Mouse (Mus musculus) adrenal gland, adult (tissue): ENCODE results near the gene Atp1a4.
A peak's percentile ranks its signal among the peaks of the same experiment; 100 is the strongest.

ENCODE experiments used
- DNase-seq, 2 experiments: peaks; one replicate each; pipeline ENCODE4 v3.0.0; 2022 to 2023; ENCODE audit warnings: low spot score in 1 of 2; ENCODE audit not compliant: inconsistent age in 2 of 2

Atp1a4 gene

GRCm38 (mm10) chr1:172258314-172258713, at the start of gene Atp1a4:
Gene Atp1a4 (minus strand): TSS chr1:172258414.
- DNase-seq = no peak

- DNase-seq = peak in 1 of 2 experiments; percentile 38
Measured at GRCm38 (mm10) chr1:172307936-172308335, 49.7 kb upstream of the Atp1a4 start.

DNA sequence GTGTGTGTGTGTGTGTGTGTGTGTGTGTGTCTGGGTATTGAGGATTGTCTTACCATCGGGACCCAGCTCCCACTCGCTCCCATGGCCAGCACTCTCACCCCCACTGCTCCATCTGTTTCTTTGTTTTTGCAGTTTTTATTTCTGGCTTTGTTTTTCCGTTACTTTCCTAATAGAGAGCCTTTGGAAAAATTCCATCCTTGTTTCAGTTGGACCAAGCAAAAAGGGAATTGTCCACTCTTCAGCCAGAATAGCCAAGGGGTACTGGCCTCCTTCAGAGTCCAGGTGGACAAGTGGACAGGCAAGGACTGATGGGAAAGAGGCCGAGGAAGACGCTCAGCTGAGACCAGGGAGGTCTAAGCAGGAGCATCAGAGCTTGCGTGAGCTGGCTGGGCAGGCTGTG, 48.7 kb upstream of the Atp1a4 start:
- peak in 1 of 2 experiments; percentile 25 for DNase-seq

GRCm38 (mm10) chr1:172306196-172306595, 48.0 kb upstream of the Atp1a4 start:
- DNase-seq = no peak

GRCm38 (mm10) chr1:172305635-172306034, 47.4 kb upstream of the Atp1a4 start:
- peak in 1 of 2 experiments; percentile 69 for DNase-seq

DNA sequence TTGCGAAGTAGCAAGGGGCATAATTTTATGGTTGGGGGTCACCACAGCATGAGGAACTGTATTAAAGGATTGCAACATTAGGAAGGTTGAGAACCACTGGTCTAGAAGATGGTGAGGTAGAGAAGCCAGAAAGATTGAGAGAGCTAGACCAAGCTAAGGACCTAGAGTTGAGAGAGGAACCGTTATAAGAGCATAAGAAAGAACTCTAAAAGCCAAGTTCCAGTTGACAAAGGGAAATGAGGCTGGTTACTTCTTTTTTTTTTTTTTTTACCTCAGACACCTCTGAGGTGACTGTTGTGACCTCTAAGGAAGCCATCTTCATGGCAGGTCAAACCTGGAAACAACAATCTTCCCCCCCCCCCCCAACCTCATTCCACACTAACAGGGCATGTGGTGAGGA, 46.9 kb upstream of the Atp1a4 start:
- no peak for DNase-seq

- no peak for DNase-seq
Measured at GRCm38 (mm10) chr1:172304443-172304842, 46.2 kb upstream of the Atp1a4 start.

DNA sequence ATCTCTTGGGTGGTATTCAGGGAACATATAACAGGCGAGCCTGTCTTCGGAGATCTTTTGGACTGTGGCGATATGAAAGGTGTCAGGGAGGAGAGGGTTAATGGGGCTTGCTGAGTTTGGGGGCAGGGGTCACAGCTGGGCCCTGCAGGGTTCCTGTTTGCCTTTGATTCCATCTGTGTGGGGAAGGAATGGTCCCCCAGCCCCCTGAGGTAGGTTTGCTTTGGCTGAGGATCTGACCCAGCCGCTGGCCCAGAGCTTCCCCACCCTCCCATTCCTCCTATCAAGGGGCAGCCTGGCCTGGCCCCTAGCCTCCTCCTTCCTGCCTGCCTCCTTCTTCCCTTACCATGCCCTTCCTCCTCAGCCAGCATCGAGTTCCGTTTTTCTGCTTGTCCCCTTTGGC, 44.6 kb upstream of the Atp1a4 start:
- no peak for DNase-seq

GRCm38 (mm10) chr1:172302311-172302710, 44.1 kb upstream of the Atp1a4 start:
- DNase-seq = peak in 1 of 2 experiments; percentile 33

- no peak for DNase-seq
Measured at GRCm38 (mm10) chr1:172301180-172301579, 43.0 kb upstream of the Atp1a4 start.

GRCm38 (mm10) chr1:172300247-172300646, 42.0 kb upstream of the Atp1a4 start:
- DNase-seq = peak; percentile 77 to 87

- DNase-seq = peak in 1 of 2 experiments; percentile 42
Measured at GRCm38 (mm10) chr1:172299528-172299927, 41.3 kb upstream of the Atp1a4 start.

DNA sequence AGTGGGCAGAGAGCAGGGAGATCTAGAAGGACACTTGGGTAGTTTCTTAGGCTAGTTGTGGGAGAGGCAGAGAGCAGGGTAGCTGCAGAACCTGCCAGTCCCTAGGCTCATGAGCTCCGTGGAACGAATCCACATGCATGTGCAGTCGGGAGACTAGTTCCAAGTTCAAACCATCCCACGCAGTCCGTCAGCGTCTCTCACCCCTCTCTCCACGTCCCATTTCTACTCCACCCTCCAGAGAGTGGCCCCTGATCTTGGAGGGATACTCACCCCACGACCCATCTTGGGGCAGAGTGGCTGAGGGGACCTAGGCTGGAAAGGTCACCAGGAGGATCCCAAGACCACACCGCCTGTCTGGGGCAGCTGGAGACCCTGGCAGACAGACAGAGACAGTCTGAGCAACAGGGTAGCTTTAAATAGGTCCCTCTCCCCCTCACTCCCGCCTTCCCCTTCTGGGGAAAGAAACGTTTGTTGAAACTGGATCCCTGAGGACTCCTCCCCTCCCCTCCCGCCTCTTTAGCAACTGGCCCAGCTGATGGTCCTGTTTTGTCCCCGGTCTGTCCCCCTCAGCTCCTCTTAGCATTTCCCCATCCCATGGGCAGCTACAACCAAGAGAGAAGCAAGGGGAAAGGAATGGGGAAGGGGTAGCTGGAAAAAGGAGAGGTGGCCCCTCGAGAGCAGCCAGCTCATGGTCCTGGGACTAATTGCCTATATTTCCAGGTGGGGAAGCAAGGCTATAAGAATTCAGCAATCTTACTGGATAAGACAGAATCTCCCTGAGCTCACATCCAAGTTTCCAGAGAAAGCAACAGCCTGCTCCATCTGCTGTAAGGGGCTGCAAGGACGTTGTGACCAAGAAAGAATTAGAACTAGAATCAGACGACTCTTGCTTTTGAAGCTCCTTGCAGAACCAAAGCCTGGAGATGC, 39.7 kb upstream of the Atp1a4 start, which contains the start of gene Atp1a2:
Atp1a2 (minus strand) TSS at position 454 of the 927 bp plus-strand sequence.
- peak in 1 of 2 experiments; percentile 64 for DNase-seq

GRCm38 (mm10) chr1:172296816-172297510, 38.7 kb upstream of the Atp1a4 start:
- peak in 1 of 2 experiments; percentile 81 for DNase-seq

- peak; percentile 10 to 41 for DNase-seq
Measured at GRCm38 (mm10) chr1:172295751-172296197, 37.6 kb upstream of the Atp1a4 start.

DNA sequence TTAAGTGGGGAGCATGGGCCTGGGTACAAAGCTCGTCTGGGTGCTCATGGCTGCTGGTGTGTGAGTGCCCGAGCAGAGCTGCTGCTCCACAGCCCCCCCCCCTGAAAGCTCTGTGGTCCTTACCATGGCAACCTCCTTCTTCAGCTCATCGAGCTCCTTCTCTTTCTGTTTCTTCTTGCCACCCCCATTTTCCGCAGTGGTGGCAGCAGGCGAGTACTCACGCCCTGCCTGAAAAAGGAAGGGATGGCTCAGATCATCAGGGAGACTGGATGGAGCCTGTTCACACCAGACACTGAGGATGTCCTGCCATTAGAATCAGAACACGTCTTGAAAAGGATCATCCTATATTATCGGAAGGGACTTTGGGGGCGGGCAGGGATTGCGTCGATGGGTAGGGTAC, 35.2 kb upstream of the Atp1a4 start:
- no peak for DNase-seq

DNA sequence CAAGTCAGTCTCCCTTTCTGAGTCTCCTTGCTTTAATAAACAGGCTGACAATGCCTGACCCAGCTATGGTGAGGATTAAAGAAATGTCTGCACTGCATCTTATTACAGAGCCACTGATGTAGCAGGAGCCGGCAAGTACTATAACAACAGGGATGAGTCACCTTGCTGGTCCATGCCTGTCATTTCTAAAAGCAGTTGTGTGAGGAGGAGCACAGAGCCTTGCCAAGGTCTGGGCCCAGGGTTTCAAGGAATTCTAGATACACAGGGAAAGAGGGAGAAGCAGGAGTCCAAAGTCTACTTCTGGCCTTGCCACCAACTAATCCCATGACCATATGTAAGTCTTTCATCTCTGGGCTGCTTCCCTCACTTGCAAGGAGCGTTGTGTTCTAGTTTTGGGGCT, 34.7 kb upstream of the Atp1a4 start:
- DNase-seq = peak in 1 of 2 experiments; percentile 77

GRCm38 (mm10) chr1:172289617-172289946, 31.4 kb upstream of the Atp1a4 start:
- peak in 1 of 2 experiments; percentile 70 for DNase-seq

GRCm38 (mm10) chr1:172288900-172289616, 30.8 kb upstream of the Atp1a4 start:
- DNase-seq = peak; percentile 75 to 87

DNA sequence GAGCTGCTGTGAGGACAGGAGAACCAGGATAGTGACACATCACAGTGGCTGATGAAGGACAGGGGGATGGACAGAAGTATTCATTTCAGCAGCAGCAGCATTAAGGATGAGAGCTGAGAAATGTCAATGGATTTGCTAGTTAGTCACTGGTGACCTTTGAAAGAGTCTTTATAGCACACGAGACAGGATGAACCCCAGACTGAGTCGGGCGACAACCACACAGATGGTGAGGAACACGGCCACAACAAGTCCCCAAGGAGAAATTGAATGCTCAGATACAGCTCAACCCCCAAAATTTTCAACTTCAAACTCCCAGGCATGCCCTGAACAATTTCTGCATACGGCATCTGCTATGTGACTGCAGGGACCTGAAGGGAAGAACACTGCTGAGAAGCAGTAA, 28.5 kb upstream of the Atp1a4 start:
- peak in 1 of 2 experiments; percentile 62 for DNase-seq

- no peak for DNase-seq
Measured at GRCm38 (mm10) chr1:172284221-172284620, 26.0 kb upstream of the Atp1a4 start.
